Mouse (Mus musculus): ENCODE measurements at regions not wholly inside any gene's neighbourhood (a gene's known extent, or its start where the extent isn't known, plus 50 kb on each side); places are given as distances from the start of the nearest gene placed in this dataset.
A peak's percentile ranks its signal among the peaks of the same experiment; 100 is the strongest.

GRCm38 (mm10) chr4:45600520-45600919, 68.2 kb upstream of the Shb start:
- Histone ChIP-seq H3K4me2 (no peak overlapping the region), H3K27me3 (ENCODE audit: control insufficient read depth, insufficient read depth, low read length) (no peaks in the 10 kb centered on the region), H3K27ac (ENCODE audit: low read depth, low read length) (no peak overlapping the region), H3K4me3 (ENCODE audit: low read depth, low read length) (no peak overlapping the region), H3K9ac (ENCODE audit: low read depth, low read length) (no peak overlapping the region), H3K36me3 (ENCODE audit: control insufficient read depth, insufficient read depth, low read length) (no peaks in the 10 kb centered on the region), H3K9me3 (replicated peaks; ENCODE audit: control insufficient read depth, low read length) (no peaks in the 10 kb centered on the region), H3K4me1 (ENCODE audit: control insufficient read depth, insufficient read depth, low read length) (no peaks in the 10 kb centered on the region)
- WGBS (ENCODE audit: insufficient replicate concordance), result 74% methylated on average over 9 of the region's 9 CpGs
- no peak for ATAC-seq (replicated peaks; ENCODE audit: insufficient number of reproducible peaks, low FRiP score, low TSS enrichment)

GRCm38 (mm10) chr4:45593435-45593991, 61.2 kb upstream of the Shb start:
- no peak for ATAC-seq (replicated peaks; ENCODE audit: insufficient number of reproducible peaks, low FRiP score, low TSS enrichment)
- Histone ChIP-seq H3K4me3 (ENCODE audit: low read depth, low read length) (no peak overlapping the region), H3K4me2 (no peak overlapping the region), H3K27ac (ENCODE audit: low read depth, low read length) (no peak overlapping the region), H3K36me3 (ENCODE audit: control insufficient read depth, insufficient read depth, low read length) (no peaks in the 10 kb centered on the region), H3K4me1 (ENCODE audit: control insufficient read depth, insufficient read depth, low read length) (no peaks in the 10 kb centered on the region), H3K9me3 (replicated peaks; ENCODE audit: control insufficient read depth, low read length) (no peaks in the 10 kb centered on the region), H3K9ac (ENCODE audit: low read depth, low read length) (no peak overlapping the region), H3K27me3 (ENCODE audit: control insufficient read depth, insufficient read depth, low read length) (peaks cover 12% of the 10 kb centered on the region)
- WGBS (ENCODE audit: insufficient replicate concordance), result 71% methylated on average over 3 of the region's 3 CpGs

- Histone ChIP-seq H3K4me1 (ENCODE audit: control insufficient read depth, insufficient read depth, low read length) (no peaks in the 10 kb centered on the region), H3K9ac (ENCODE audit: low read depth, low read length) (no peak overlapping the region), H3K27me3 (ENCODE audit: control insufficient read depth, insufficient read depth, low read length) (peaks cover 12% of the 10 kb centered on the region), H3K27ac (ENCODE audit: low read depth, low read length) (no peak overlapping the region), H3K4me3 (ENCODE audit: low read depth, low read length) (no peak overlapping the region), H3K9me3 (replicated peaks; ENCODE audit: control insufficient read depth, low read length) (no peaks in the 10 kb centered on the region), H3K36me3 (ENCODE audit: control insufficient read depth, insufficient read depth, low read length) (no peaks in the 10 kb centered on the region), H3K4me2 (no peak overlapping the region)
- 57% methylated on average over 2 of the region's 2 CpGs for WGBS (ENCODE audit: insufficient replicate concordance)
- no peak for ATAC-seq (replicated peaks; ENCODE audit: insufficient number of reproducible peaks, low FRiP score, low TSS enrichment)
Observed at GRCm38 (mm10) chr4:45592766-45593165, 60.5 kb upstream of the Shb start.

GRCm38 (mm10) chr4:45591405-45592315, 59.4 kb upstream of the Shb start:
- Histone ChIP-seq H3K27ac (ENCODE audit: low read depth, low read length) (no peak overlapping the region), H3K27me3 (ENCODE audit: control insufficient read depth, insufficient read depth, low read length) (peaks cover 16% of the 10 kb centered on the region), H3K9me3 (replicated peaks; ENCODE audit: control insufficient read depth, low read length) (no peaks in the 10 kb centered on the region), H3K4me2 (peak overlapping the region; percentile 82), H3K36me3 (ENCODE audit: control insufficient read depth, insufficient read depth, low read length) (no peaks in the 10 kb centered on the region), H3K4me1 (ENCODE audit: control insufficient read depth, insufficient read depth, low read length) (no peaks in the 10 kb centered on the region), H3K9ac (ENCODE audit: low read depth, low read length) (peak overlapping the region; percentile 66), H3K4me3 (ENCODE audit: low read depth, low read length) (peak overlapping the region; percentile 44)
- ATAC-seq (replicated peaks; ENCODE audit: insufficient number of reproducible peaks, low FRiP score, low TSS enrichment), result no peak
- WGBS (ENCODE audit: insufficient replicate concordance), result 4% methylated on average over 23 of the region's 23 CpGs

GRCm38 (mm10) chr4:45590836-45591235, 58.6 kb upstream of the Shb start:
- no peak overlapping the region for H3K9ac ChIP-seq (ENCODE audit: low read depth, low read length)
- H3K36me3 ChIP-seq (ENCODE audit: control insufficient read depth, insufficient read depth, low read length), result no peaks in the 10 kb centered on the region
- no peaks in the 10 kb centered on the region for H3K4me1 ChIP-seq (ENCODE audit: control insufficient read depth, insufficient read depth, low read length)
- H3K27ac ChIP-seq (ENCODE audit: low read depth, low read length), result no peak overlapping the region
- H3K9me3 ChIP-seq (replicated peaks; ENCODE audit: control insufficient read depth, low read length), result no peaks in the 10 kb centered on the region
- no peak for ATAC-seq (replicated peaks; ENCODE audit: insufficient number of reproducible peaks, low FRiP score, low TSS enrichment)
- H3K27me3 ChIP-seq (ENCODE audit: control insufficient read depth, insufficient read depth, low read length), result peaks cover 24% of the 10 kb centered on the region
- H3K4me2 ChIP-seq, result peak overlapping the region; percentile 82
- H3K4me3 ChIP-seq (ENCODE audit: low read depth, low read length), result peak overlapping the region; percentile 44
- 10% methylated on average over 2 of the region's 2 CpGs for WGBS (ENCODE audit: insufficient replicate concordance)

GRCm38 (mm10) chr4:45588322-45588721, 56.1 kb upstream of the Shb start:
- Histone ChIP-seq H3K27ac (ENCODE audit: low read depth, low read length) (no peak overlapping the region), H3K9me3 (replicated peaks; ENCODE audit: control insufficient read depth, low read length) (no peaks in the 10 kb centered on the region), H3K4me3 (ENCODE audit: low read depth, low read length) (no peak overlapping the region), H3K27me3 (ENCODE audit: control insufficient read depth, insufficient read depth, low read length) (peaks cover 37% of the 10 kb centered on the region), H3K4me1 (ENCODE audit: control insufficient read depth, insufficient read depth, low read length) (no peaks in the 10 kb centered on the region), H3K36me3 (ENCODE audit: control insufficient read depth, insufficient read depth, low read length) (no peaks in the 10 kb centered on the region), H3K9ac (ENCODE audit: low read depth, low read length) (no peak overlapping the region), H3K4me2 (no peak overlapping the region)
- 25% methylated on average over 3 of the region's 3 CpGs for WGBS (ENCODE audit: insufficient replicate concordance)
- no peak for ATAC-seq (replicated peaks; ENCODE audit: insufficient number of reproducible peaks, low FRiP score, low TSS enrichment)

- no peak overlapping the region for H3K27ac ChIP-seq (ENCODE audit: low read depth, low read length)
- H3K4me1 ChIP-seq (ENCODE audit: control insufficient read depth, insufficient read depth, low read length), result no peaks in the 10 kb centered on the region
- H3K4me3 ChIP-seq (ENCODE audit: low read depth, low read length), result no peak overlapping the region
- no peak overlapping the region for H3K4me2 ChIP-seq
- 57% methylated on average over 2 of the region's 2 CpGs for WGBS (ENCODE audit: insufficient replicate concordance)
- no peak overlapping the region for H3K9ac ChIP-seq (ENCODE audit: low read depth, low read length)
- ATAC-seq (replicated peaks; ENCODE audit: insufficient number of reproducible peaks, low FRiP score, low TSS enrichment), result no peak
- peaks cover 37% of the 10 kb centered on the region for H3K27me3 ChIP-seq (ENCODE audit: control insufficient read depth, insufficient read depth, low read length)
- H3K36me3 ChIP-seq (ENCODE audit: control insufficient read depth, insufficient read depth, low read length), result no peaks in the 10 kb centered on the region
- no peaks in the 10 kb centered on the region for H3K9me3 ChIP-seq (replicated peaks; ENCODE audit: control insufficient read depth, low read length)
Observed at GRCm38 (mm10) chr4:45587202-45587601, 54.9 kb upstream of the Shb start.

- no peak overlapping the region for H3K27ac ChIP-seq (ENCODE audit: low read depth, low read length)
- H3K4me2 ChIP-seq, result no peak overlapping the region
- no peak overlapping the region for H3K9ac ChIP-seq (ENCODE audit: low read depth, low read length)
- no peak for ATAC-seq (replicated peaks; ENCODE audit: insufficient number of reproducible peaks, low FRiP score, low TSS enrichment)
- no peaks in the 10 kb centered on the region for H3K9me3 ChIP-seq (replicated peaks; ENCODE audit: control insufficient read depth, low read length)
- H3K27me3 ChIP-seq (ENCODE audit: control insufficient read depth, insufficient read depth, low read length), result peaks cover 34% of the 10 kb centered on the region
- WGBS (ENCODE audit: insufficient replicate concordance), result 31% methylated on average over 2 of the region's 2 CpGs
- H3K36me3 ChIP-seq (ENCODE audit: control insufficient read depth, insufficient read depth, low read length), result no peaks in the 10 kb centered on the region
- H3K4me3 ChIP-seq (ENCODE audit: low read depth, low read length), result no peak overlapping the region
- H3K4me1 ChIP-seq (ENCODE audit: control insufficient read depth, insufficient read depth, low read length), result no peaks in the 10 kb centered on the region
Observed at GRCm38 (mm10) chr4:45586310-45586709, 54.0 kb upstream of the Shb start.
